Mouse (Mus musculus) ovary, postnatal 10 days (tissue): ENCODE results near the gene Dact3.
A peak's percentile ranks its signal among the peaks of the same experiment; 100 is the strongest.

Experiments used
- DNase-seq: peaks from one replicate; pipeline ENCODE4 v3.0.0; 2022; ENCODE audit warnings: low spot score

The Dact3 gene

DNA sequence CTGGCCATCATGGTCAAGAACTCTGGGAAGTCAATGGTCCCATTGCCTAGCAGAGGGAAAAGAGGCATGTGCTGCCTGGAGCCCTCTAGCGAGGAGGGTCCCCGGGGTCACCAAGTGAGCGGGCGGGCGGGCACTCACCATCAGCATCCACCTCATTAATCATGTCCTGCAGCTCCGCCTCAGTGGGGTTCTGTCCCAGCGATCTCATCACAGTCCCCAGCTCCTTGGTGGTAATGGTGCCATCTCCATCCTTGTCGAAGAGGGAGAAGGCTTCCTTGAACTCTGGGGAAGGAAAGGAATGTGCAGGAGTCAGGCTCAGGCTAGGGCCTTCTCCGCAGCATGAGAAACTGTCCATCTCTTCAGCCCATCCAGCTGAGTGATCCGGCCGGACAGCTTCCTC is 42.3 kb downstream of the Dact3 start:
- DNase-seq, result no peak

DNA sequence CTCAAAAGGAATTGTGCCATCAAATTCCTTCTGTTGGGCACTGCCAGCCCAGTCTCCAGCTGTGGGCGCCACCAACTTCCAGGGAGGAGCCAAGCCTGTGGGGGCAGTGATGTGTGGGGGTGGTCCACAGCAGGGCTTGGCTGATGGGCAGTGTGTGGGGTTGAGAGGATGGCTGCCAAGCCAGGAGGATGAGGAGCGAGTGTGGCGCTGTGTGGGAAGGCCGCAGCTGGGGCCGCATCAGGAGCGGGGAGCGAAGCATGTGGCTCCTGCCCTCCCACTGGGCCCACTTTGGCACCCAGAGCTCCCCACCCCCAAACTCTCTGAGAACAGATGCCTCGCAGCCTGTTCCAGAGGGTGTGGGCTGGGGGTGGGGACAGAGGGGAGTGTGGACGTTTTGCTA is 42.9 kb downstream of the Dact3 start:
- no peak for DNase-seq

DNA sequence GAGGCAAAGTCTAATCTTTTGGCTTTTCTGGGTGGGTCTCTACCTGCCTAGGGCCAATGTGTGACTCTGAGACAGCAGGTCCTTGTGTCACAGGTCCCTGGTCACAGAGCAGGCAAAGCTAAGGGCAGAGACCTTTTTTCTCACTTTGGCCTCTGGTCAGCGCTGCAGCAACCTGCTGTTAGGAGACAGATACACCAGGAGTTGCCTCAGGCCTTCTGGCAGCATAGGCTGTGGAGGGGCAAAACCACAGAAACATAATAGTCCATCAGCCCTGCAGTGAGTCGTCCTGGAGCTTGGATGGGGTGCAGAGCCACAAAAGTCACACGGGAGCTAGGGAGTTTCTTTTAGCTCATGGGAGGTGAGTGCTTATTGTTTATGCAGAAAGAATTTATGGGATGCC is 43.6 kb downstream of the Dact3 start:
- DNase-seq, result no peak

DNA sequence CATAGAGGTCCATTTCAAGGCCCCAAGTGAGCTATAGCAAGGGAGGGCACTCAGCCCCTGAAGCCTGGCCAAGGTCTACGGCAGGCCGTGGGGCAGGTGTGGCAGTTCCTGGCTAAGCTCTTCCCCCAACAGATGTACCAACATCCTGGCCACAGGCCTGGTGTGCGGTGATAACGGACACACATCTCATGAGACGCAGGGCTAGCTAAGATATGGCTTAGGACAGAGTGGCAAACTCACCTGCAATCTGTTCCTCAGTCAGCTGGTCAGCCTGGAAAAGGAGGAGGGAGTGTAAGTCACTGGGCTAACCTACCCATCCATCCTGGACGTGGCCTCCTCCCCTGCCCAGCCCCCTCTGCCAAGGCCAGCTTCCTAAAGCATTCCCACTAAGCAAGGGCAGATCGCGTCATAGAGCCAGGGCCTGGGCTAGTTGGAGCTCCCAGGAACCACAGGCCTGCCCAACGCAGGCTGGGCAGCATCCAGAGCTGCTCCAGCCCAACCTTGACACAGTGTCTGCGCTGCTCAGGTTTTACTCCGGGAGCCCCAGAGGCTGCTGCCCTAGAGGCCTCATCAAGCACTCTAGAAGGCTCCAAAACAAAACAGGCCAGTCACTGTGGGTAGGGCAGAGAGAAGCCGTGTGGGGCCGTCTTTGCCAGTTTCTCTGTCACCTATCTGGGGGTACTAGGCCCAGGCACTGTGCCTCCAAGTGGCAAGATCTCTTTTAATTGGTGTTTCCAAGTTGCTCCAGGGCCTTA is 44.5 kb downstream of the Dact3 start:
- no peak for DNase-seq

DNA sequence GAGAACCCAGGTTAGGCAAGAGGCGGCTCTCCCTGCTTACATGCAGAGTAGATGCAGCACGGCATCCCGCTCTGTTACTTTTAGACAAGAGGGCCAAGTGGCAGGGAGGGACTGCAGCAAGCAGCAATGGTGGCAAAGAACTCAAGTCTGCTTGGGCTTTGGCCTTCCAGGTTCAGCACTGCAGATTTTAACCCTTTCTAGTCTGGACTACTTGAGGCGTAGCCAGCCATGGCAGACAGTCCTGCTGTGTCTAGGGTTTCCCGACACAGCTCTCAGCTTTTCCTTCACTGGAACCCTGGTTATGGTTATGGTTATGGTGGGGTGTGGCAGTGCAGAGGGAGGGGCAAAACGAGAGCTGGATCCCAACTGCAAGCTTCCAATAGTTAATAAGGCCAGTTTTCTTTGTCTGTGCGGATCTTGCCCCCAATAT is 45.0 kb downstream of the Dact3 start:
- DNase-seq, result no peak

DNA sequence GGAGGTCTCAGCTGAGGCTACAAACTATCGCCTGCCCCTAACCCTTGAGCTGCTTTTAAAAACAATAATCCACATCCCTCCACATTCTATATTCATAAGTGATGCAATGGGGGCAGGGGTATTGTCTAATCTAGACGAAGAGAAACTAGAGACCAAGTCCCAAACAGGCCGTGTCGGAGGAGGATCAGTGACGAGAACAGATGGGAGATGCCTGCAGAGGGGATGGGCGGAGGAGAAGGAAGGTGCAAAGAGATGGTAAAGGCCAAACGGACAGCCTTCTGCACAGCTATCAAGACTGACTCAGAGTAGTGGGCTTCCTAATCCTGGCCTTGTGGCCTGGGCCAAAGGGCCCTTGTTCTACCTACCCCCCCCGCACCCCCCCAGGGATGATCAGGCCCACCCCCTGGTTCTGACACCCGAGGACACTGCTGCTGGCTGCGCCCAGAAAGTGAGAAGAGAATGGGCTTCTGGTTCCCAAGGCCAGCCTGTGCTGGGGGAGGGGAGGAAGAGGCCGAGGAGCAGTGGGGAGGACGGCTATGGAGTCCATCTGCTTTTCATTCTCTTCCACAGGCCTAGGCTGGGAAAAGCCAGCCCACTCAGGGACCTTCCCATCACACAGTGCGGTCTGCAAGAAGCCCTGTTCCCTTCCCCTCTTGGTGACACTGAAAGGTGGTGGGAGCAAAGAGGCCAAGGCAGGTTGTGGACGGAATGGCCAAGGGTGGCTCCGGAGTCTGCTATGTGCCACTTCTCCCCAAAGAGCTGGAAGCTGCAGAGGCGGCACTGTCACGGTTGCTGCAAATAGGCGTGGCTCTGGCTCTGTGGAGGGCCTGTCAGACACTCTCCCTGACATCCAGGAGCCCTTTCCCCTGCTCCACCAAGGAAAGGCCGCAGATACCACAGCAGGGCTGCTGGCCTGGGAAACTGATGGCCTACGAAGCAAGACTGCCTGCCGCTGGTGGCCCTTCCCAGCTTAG is 46.0 kb downstream of the Dact3 start:
- no peak for DNase-seq

DNA sequence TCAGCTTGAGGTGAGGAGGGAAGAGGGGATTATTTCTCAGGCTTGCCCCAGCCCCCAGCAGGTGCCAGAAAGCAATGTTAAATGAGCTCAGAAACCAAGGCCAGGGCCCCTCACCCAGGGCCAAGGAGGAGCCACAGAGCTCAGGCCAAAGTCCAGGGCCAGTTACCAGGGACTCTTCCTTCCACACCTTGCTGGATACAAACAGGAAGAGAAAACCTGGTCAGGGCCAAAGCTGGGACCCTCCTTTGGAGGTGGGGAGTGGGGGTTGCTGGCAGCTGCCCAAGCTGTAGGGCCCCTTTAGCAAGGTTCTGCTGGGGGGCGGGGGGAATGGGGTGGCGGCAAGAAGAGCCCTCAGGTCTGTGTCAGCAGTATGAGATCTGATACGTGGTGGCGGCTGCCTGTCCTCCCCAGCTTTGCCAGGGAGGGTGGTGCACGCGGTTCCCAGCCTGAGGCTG is 46.8 kb downstream of the Dact3 start:
- no peak for DNase-seq

DNA sequence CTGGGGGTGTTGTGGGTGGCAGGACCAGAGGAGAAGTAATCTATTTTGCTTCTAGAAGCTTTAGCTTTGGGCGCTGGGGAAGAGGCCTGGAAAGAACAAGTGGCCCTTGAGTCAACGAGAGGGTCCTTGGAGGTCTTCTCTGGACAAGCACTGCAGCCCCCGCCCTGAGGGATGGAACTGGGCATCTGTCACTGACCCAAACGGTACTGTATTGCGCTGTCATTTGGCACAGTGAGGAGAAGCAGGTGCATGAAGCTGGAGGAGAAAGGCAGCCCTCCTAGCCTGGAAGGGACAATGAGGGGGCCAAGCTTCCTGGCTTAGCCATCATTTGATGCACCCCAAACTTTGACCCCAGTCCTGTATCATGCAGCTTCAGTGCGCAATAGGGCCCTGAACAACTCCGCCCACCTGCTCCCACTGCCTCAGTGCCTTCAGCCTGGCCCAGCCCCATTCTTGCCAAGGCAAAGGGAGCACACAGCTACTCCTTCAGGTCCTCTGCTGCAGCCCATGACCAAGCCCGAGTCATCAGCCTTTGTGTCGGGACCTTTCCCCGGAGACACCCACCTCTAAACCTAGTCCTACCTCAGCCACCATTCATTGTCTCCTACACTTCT is 47.4 kb downstream of the Dact3 start:
- no peak for DNase-seq

DNA sequence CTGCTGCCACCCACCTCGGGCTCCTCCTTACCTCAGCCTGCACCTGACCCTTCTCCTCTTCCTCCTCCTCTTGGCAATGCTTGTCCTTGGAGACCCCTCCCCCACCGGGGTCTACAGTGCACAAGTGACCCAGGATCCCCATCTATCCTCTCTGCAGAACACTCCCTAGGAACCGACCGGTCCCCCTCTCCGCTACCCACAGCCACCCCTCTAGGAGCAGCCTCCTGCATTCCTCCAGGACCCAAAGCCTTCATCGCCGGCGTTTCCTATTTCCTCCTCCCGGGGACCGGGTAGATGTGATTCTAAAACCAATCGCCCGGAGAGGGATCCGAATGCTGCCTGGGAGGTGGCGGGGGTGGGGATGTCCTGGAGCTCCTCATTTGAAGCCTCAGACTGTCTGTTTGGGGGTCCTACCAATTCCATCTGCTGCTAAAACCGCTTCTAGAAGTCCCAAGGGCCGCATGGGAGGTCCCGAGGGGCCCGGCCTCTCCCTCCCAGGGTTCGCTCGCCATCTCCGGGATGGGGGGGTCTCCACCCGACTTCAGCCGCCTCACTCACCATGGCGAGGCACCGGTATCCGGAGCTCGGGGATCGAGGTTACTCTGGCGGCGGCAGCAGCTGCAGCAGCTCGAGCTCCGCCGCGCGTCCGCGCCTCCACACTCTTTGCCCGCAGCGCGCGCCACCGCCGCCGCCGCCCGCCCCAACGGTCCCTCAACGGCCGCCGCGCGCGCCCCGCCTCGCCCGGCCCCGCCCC is 48.3 kb downstream of the Dact3 start:
- DNase-seq, result no peak

DNA sequence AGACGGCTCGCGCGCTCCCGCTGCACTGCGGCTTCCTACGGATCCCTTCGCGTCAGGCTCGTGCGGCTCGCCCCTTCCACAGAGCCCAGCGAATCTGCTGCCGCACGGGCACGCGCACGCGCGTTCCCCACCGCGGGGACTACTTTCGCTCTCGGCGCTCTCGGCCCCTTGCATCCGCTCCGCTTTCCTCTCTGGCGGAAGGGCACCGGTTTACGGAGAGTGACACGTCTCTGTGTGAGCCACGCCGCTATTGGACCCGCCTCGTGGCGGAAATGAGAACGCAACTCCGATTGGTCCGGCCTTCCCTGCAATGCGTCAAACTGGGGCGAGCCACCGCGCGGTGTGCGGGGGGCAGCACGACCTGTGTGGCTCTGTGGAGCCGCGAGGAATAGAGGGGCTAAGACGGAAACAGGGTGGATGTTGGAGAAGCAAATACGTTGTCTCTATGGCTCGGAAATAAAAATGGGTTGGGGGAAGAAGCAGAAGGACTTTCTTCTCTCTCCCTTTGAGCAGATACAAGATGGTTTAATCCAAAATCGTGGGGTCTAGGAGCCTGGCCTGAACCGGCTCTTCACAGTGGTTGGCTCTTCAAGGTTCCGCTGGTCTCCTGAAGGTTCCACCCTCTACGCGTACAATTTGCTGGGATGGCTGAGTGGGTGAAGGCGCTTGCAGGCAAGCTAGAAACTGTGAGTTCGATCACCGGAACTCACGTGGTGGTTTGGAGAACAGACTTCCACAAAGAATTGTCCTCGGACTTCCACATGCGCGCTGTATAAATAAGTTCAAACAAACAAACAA is 49.1 kb downstream of the Dact3 start, which contains the start of gene Calm3:
Gene Calm3, minus strand, starts transcription at position 78 of the 798 bp plus-strand sequence.
- peak; percentile 100 for DNase-seq

DNA sequence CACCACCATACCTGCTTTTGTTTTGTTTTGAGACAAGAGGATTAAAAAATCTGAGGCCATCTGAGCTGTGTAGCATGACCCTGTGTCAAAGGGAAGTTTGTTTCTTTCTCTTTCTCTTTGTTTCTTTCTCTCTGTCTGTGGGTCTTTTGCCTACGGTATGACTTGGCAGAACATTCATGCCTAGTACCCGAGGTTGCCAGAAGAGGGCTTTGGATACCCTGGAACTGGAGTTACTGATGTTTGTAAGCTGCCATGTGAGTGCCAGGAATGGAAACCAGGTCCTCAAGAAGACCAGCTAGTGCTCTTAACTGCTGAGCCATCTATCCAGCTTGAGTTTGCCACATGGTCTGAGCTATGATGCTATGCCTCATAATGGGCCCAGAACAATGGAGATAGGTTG is 53.2 kb downstream of the Dact3 start:
- DNase-seq, result no peak

DNA sequence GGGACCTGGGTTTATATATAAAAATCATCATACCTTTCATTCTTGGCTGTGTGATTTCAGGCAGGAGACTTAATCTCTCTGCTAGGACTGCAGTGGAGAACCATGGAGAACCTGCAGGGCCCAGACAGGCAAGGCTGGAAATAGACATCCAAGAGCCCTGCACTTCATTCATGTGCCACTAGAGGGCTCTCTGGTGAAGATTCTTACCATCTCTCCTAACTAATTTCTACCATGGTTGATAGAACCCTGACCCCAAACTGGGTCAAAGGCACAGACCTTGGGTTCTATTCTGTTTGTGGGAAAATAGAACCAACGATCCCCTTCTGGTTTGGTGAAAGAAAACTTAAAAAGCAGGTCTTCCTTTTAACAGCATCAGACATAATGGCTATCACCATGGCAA is 55.7 kb downstream of the Dact3 start:
- DNase-seq, result no peak

DNA sequence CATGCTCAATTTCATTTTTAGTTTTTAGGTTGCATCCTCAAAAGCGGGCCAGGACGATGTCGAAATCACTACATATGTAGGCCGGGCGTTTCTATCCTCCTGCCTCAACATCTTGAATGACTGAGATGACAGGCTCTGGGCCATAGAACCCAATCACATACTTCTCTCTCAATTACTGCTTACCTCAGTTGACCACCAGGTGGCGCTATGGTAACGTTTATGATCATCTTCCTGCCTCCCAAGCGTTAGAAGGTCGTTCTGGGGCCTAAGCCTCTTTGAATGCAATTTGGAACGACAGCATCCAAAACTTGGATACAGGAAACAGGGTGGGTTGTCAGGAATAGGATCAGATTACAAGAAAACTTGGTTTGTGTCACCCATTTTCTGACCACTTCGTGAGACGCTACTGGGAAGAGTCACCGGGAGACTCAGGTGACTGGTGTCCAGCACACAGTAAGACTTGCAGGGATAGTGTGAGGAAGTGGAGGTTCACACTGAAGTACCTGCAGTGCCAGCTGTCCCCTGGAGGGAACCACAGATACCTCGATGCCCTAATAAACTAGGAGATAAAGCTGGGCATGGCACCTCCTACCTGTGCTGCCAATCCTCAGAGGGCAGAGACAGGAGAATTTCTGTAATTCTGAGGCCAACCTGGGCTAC is 57.0 kb downstream of the Dact3 start:
- DNase-seq, result peak; percentile 67

DNA sequence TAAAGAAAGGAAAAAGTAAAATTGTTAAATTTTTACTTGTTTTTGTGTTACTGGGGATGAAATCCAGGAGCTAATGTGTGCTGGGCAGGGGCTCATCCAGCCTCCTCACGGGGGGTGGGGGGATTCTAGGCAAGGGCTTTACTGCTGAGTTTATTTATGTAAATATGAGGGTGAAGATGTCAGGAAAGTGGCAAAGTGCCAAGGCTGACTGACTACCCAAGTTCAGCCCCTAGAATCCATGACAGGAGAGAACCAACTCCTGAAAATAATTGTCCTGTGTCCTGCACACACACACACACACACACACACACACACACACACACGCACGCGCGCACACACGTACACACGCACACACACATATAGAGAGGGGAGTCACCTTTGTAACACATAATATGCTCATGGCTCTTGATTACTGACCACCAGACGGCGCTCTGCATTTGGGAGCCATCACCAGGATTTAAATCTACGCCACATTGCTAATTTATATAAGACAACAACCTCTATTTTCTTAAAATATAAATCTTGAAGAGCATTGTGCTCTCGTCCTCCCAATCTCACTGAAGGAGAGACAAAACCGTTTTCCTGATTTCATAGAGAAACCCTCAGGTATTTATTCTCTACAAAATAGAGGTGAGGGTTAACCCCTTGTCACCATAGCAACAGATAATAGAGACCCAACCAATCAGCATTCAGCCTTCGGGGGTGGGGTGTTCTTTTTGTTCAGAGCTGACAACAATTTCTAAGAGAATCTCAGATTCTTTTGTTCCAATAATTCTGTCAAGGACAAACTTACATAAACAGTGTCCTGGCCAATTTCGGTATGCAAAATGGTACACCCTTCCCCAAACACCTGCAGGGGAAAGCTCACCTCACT is 57.8 kb downstream of the Dact3 start:
- DNase-seq, result no peak
